Mouse (Mus musculus) CD4-positive, CD25-positive, alpha-beta regulatory T cell, adult 2 months (primary cell): ENCODE measurements around the gene Rab31.

Experiments
- DNase-seq: peaks from one replicate; pipeline ENCODE4 v3.0.0-alpha.2; 2012; ENCODE audit warnings: low read depth, low spot score

Rab31 gene

GRCm38 (mm10) chr17:65739874-65740725 lies 32.5 kb downstream of the Rab31 start:
- DNase-seq, result no peak

GRCm38 (mm10) chr17:65737622-65738021 lies 34.9 kb downstream of the Rab31 start:
- DNase-seq, result no peak

GRCm38 (mm10) chr17:65737175-65737574 lies 35.4 kb downstream of the Rab31 start:
- no peak for DNase-seq

- no peak for DNase-seq
Observed at GRCm38 (mm10) chr17:65735088-65735487, 37.5 kb downstream of the Rab31 start.

DNA sequence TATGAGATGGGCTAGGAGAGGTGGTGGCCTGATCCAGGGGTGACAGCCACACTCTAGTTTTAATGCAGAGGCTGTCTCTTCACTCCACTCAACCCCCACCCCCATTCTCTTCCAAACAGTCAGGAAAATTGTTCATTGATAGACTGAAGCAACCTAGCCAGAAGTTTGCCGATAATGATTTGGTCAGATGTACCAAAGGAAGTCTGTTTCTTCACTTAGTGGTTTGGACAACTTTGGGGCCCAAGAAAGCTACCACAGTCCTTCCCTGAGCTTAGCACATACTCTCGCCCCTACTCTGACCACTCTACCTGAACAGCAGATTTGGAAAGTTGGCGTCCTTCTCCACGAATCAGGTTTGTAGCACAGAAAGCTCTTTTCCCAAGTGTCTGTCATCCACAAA lies 39.9 kb downstream of the Rab31 start:
- no peak for DNase-seq

- DNase-seq, result no peak
Observed at GRCm38 (mm10) chr17:65731710-65732109, 40.8 kb downstream of the Rab31 start.

- no peak for DNase-seq
Observed at GRCm38 (mm10) chr17:65729945-65730741, 42.4 kb downstream of the Rab31 start.

DNA sequence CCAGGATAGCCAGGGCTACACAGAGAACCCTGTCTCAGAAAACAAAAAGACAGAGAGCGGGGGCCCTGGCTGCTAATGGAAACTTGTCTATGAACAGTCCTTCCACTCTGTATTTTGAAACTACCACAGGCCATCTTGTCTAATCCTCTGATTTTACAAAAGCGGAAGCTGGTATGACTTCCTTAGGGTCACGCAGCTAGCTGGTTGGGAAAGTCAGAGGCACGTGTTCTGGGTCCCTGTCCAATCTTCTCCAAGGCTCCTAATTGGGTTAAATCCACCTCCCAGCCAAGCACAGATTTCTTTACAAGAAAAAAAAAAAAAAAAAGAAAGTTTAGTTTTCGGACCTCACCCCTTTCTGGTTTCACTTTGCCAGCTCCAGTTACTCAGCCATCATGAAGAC lies 45.8 kb downstream of the Rab31 start:
- no peak for DNase-seq

- peak; percentile 69 for DNase-seq
Observed at GRCm38 (mm10) chr17:65726274-65726673, 46.3 kb downstream of the Rab31 start.

DNA sequence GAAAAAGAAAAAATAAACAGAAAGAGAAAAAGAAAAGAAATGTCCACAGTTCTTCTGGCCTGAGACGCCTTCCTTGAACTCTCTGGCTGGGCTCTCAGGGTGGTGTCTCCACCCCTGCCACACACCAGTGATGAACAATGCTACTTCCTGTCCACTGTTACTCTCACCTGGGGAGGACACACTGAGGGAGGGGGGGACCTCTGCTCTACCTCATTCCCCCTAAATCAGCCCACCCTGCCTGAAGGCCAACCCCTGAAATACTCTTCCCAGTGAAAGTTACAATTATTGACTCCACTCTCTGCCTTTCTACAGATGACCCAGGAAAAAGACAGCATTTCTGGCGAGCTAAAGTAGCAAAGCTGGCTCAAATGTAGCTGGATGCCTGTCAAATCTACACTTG lies 46.7 kb downstream of the Rab31 start:
- DNase-seq, result no peak

DNA sequence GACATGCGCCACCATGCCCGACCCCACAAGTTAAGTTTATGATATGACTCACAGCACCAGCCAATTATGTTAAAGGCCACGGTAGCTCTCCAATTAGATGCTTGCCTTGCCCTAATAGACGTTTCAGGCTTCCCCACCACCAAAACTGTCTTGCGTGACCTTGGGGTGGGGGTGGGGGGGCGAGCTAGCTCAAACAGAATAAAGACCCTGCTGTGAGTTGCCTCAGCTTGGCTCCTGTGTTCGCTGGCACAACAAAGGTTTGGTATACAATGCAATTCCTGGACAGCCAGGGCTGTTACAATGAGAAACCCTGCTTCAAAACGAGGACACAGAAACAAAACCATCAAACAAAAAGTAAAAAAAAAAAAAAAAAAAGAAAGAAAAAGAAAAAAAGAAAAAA lies 47.2 kb downstream of the Rab31 start:
- DNase-seq, result no peak

DNA sequence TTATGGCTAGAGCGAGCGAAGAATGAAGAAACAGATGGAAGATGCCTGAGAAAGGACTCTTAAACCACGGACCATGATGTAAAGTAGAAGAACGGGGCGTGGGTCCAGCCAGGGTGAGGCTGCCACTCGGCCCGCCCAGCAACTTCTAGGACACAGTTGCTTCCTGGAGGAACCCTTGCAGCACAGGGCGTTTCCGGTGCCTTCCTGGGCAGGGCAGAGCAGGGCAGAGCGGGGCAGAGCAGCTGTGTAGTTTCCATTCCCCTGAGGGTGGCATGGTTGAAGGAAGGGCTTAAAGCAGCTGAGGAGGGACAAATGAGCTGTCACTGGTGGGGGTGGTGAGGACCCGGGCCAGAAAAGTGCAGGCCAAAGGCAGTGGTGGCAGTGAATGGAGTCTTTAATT lies 48.3 kb downstream of the Rab31 start:
- DNase-seq, result peak; percentile 55

- peak; percentile 20 for DNase-seq
Observed at GRCm38 (mm10) chr17:65723633-65724032, 48.9 kb downstream of the Rab31 start.

DNA sequence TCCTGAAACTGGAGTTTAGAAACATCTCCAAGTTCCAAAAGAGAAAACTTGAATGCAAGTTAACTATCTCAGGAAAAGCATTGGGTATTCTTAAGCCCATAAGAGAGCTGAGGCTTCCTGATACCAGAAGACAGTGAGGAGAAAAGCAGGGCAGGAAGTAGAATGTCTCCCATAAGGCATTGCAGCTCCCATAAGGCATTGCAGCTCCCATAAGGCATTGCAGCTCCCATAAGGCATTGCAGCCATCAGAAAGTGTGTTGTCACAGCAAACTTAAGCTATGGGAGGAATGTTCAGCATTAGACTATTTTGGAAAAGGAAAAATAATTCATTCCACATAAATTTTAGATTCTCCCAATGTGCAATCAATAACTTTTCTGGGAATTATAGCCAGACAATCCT lies 51.2 kb downstream of the Rab31 start:
- no peak for DNase-seq

DNA sequence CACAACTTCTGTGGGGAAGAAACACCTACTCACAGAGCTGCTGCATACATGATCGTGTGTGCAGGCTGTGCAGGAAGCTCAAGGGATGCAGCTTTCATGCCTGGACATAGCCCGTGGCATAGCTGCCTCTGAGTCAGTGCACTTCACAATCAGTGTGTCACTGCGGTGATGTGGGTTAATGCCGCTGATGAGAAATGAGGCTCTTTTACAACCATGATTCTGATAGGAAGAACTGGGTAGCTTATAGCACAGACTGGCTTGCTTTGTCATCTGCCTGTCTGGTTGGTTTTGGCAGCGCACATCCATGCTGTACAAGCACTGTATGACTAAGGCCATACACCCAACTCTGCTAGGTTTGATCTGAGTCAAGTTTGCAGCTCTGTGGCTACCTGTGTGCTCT lies 52.7 kb downstream of the Rab31 start:
- DNase-seq, result no peak

- no peak for DNase-seq
Observed at GRCm38 (mm10) chr17:65718578-65718977, 54.0 kb downstream of the Rab31 start.

GRCm38 (mm10) chr17:65717658-65718199 lies 54.8 kb downstream of the Rab31 start:
- DNase-seq, result no peak

DNA sequence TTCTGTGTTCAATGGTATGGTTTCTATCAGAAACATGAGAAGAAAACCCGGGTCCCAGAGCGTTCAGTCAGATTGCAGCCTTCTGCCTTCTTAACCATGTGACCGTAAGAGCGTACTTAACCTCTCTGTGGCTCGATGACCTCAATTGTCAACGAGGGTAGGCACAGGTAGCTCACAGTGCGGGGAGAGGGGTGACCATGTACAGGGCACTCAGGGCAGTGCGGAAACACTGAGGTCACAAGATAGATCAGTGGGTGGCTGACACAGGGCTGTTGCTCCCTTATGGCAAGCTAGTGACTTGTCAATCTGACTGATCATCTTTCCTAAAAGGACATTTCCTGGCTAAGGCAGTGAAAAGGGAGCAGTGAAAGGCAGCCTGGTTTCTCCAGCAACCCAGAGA lies 58.5 kb downstream of the Rab31 start:
- DNase-seq, result no peak

GRCm38 (mm10) chr17:65712861-65713535 lies 59.6 kb downstream of the Rab31 start:
- DNase-seq, result no peak

- DNase-seq, result no peak
Observed at GRCm38 (mm10) chr17:65711779-65712178, 60.8 kb downstream of the Rab31 start.

- no peak for DNase-seq
Observed at GRCm38 (mm10) chr17:65710576-65710975, 62.0 kb downstream of the Rab31 start.

- DNase-seq, result peak; percentile 38
Observed at GRCm38 (mm10) chr17:65706220-65706619, 66.3 kb downstream of the Rab31 start.
